Mouse (Mus musculus) R1 (cell line): ENCODE results near the gene Stox2.
"Not testable (repeated sequence)": the region's sequence is repeated elsewhere in the genome, so short reads cannot be mapped to it uniquely, and the experiment has no call there.

Experiments used
- DNase-seq: peaks from one replicate; pipeline ENCODE4 v3.0.0-alpha.2; 2018; ENCODE audit warnings: low read depth, low spot score

The Stox2 gene

DNA sequence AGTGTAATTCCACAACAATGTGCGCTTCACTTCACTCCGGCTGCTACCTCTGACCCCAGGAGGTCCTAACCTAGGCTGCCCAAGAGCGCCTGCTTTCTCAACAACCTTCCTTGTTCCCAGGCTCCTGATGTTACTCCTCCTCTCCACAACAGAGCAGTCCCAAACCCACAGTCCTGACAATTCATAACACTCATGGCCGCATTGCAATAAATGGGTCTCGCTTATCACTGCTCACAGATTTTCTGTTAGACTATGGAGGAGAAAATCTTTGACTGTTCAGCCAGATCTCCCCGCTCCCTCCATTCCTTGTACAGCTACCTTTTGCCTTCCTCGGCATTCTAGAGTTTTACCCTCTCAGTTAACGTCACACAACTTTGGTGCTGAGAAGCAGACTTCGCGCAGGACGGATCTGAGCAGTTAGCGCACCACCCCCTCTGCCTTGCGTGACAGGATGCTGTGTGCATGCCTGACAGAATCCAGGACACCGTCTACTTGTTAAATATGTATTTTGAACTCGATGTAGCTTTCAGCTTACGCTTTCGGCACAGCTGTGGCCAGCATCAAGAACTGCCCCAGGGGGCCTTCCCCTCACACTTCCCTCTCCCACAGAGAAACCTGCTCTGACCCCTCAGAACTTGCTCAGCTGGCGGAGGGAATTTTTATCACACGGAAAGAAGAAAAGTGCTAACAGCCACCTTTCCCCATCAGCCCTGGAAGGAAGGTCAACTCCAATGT, at the start of gene Stox2:
Gene Stox2 (minus strand): TSS at position 51 of the 735 bp plus-strand sequence.
- DNase-seq = no peak

DNA sequence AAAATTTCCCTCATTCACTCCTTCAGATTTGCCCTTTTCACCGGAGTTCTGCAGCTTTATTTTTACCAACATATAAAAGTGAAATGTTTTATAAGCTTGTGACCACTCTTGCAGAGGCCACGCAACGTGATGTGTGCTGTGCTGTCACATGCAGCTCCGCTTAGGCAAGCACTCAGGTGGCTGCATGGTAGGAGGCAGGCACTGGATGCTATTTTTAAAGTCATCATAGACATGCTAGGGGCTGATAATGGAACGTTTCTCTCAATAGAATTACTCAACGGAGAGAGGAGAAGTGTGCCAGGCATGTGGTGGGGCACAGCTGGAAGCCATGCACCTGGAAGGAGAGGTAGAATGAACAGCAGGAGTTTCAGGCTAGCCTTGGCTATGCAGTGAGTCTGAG, 49.3 kb upstream of the Stox2 start:
- DNase-seq = no peak

DNA sequence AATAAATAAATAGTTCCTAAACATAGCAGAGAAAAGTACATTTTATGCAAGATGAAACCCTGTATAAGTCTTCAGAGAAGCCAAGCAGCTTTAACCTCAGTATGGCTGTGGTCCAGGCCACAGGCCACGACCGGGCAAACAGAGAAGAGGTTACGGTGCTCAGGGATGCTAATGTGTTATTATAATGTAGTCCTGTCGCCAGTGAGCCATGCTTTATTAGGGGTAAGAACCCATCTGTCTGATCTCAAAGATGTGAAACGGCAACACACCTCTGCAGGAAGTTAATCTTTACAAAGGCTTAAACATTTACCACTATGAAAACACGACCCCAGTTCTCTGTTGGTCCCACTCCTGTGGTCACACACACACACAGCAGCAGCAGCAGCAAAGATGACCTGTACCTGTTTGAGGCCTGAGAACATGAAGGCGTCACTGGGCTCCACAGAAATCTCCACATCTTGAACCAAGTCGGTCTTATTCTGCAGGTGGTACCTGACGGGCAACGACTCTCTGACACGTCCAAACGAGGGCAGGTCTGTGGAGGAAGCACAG, 48.5 kb upstream of the Stox2 start:
- no peak for DNase-seq

DNA sequence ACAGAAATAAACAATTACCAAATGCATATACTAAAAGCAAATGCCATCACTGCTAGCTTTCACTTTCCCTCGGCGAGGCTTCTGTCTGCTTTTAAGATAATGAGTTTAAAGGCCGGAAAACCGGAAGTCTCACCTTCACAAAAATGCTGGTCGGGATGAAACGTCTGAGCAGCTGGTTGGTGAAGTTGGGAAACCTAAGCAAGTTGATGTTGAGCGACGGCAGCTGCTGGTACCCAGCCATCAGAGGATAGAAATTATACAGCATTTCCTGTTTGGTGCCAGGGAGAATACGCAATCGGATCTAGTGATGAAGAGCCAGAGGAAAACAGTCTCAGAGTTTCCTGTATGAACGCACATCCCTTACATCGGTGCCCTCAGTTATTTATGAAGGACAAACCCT, 46.9 kb upstream of the Stox2 start:
- DNase-seq = no peak

DNA sequence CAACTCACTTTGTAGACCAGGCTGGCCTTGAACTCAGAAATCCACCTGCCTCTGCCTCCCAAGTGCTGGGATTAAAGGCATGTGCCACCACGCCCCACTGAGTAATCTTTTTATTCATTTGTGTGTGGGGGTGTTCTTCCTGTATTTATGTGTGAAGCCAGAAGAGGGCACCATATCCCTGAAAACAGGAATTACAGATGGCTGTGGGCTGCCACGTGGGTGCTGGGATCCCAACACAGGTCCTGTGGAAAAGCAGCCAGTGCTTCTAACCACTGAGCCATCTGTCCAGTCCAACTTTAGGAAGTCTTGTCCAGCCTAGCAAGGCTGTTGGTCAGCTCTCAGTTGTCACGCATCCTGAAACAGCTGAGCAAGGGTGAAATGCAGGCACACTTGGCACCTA, 41.1 kb upstream of the Stox2 start:
- peak; percentile 58 for DNase-seq

DNA sequence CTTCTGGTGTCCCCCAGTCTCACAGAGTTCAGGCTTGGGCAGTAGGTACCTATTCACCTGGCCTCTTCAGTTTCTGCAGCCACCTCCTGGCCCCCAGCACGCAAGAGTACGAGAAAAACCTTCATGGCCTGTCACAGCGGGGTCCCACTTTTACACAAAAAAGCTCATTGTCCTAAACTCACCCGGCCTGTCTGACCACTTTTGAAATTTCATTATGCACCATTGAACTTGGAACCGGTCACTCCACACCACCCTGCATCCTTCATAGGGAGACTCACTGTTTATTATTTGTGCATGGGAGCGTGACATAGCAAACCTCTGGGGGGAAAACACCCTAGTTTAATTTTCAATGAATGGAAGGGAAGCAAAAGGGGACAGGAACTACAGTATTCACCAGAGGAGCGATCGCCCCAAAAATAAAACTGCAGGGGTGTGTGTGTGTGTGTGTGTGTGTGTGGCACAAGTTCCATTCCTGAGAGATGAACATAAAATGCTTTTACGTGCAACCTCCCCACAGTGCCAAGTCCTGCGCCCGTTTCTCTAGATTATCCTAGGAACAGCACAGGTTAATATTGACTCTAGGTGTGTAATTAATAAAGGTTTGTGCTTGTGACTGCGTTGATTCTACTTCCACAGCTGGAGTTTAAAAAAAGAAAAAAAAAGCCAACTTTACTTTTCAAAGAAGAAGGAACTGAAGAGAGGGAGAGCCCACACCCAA, 36.4 kb upstream of the Stox2 start:
- peak; percentile 75 for DNase-seq

DNA sequence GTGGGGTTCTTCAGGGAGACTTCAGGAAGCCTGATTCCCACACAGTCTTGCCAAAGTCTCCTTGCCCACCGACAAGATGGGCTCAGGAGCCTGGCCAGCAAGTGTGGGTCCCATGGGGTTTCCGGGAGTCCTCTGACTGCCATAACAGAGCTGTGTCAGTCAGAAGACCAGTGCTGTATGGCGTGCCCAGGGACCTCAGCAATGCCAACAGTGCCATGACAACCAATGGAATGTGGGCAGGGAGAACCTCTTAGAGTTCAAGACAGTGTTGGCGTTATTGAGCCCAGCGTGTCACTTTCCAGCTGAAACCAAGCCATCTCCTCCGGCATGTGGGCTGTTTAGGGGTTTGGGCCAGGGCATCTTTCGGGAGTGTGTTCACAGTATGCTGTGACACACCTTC, 33.9 kb upstream of the Stox2 start:
- no peak for DNase-seq

DNA sequence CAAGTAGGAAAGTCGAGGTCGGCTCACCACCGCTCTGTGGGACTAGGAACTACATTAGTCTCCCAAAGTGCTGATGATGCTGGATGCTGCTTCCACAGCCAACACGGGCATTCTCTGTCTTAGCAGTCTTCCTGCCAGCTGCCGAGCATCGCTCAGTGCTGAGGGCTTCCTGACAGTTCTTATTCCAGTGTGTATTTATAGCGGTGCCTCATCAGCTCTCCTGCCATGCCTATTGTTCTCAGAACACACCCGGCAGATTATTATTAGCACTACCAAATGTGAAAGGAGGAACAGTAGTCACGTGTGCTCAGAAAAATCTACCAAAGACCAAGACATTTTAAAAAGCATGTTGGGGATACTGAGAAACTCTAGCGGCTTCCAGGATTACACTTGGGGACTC, 15.5 kb upstream of the Stox2 start:
- no peak for DNase-seq

DNA sequence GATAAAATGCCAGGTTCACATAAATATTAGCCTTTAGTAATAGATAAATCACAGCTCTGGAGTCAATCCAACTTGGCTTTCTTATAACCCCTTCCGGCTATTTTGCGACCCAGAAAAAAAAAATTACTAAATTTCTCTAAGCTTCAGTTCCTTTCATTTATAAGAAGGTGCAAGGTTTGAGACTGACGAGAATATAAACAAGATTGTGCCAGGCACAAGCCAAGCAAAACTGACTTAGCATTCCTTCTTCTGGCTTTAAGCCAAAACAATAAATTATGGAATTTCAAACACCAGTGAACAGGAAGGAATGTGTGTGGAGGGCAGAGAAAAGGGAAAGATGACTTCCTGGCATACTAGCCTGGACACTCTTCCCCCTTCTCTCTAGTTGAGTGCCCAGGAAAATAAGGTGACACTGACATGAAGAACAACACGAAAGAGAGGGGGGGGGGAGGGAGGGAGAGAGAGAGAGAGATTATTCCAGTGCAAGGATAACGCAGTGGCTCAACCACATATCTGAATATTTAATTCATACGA, 13.1 kb upstream of the Stox2 start:
- DNase-seq = no peak

DNA sequence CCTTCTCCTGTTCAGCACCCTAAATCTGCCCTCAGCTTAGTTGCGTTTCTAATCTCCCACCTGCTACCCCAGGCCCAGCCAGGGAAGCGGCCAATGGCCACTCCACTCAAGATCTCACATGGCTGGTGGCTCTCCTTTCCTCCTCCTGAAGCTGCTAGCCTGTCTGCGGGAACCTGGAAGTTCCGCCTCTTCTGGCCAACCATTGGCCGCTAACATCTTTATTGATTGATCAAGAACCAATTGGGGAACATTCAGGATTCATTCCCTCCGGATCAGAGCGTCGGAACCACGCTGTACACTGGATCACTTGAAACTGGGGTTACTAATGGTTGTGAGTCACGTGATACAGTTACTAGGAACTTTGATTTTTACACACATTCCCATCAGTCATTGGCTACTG, 12.4 kb upstream of the Stox2 start:
- DNase-seq = no peak

DNA sequence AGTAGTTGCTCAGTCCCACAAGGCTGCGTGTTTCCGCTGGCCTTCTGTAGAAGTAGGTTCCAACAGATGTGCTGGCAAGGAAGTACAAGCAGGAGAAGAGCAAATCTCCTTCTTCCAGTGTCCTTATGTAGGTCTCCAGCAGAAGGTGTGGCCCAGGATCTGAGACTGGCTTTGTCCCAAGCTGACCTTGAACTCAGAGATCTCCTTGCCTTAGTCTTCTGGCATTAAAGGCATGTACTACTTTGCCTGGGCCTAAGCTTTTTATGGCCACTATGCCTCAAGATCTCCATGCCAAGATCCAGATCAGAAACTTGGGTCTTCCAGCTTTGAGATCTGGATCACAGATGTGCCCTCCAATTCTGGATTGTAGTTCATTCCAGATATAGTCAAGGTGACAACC, 3.0 kb upstream of the Stox2 start:
- not testable (repeated sequence) for DNase-seq

DNA sequence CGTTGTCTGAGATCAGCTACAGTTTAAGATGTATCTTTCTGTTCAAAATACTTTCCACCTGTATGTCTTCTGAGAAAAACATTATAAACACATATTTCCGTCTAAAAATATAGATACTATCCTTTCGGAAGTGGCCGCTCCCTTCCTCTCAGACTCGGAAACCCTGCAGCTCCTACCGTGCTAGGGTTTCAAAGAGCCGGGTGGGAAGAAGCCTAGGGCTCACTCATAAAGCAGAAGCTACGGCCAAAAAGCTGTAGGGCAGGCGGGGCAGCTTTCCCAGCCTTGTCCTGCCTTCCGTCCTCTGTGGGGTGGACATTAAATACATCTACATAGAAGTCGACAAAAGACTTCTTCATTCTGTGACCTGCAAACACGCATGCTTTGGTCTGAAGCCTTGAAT, 6.9 kb downstream of the Stox2 start:
- no peak for DNase-seq

DNA sequence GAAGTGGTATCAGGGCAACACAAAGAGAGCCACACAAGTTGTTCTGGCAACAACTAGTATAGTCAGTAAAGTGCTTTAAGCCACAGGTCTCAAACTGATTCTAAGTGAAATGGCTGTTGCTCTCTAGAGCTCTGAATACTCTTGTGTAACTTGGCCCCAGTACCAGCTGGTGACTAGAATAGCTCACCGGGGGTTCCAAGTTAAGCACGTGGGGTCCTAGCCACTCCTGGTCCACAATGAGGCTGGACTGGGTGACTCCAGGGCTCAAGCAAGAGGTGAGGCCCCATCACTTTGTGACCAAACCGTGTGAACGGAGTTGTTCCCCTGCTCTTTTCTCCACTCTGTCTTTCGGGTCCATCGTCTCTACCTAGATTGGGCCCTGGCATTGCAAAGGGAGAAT, 8.2 kb downstream of the Stox2 start:
- no peak for DNase-seq

DNA sequence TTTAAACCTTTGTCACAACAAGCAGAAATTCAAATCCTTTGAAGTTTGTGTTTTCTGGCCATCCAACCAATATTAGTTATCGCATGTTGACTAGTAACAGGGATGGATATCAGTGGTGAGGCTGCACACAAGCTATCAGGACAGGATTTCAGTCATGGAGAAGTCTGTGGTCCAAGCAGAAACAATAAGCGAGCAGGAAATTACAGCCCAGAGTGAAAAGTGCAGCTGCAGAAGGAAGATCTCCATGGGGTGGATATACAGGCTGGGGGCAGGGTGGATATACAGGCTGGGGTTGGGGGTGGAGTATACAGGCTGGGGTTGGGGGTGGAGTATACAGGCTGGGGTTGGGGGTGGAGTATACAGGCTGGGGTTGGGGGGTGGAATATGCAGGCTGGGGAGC, 10.3 kb downstream of the Stox2 start:
- DNase-seq = no peak

DNA sequence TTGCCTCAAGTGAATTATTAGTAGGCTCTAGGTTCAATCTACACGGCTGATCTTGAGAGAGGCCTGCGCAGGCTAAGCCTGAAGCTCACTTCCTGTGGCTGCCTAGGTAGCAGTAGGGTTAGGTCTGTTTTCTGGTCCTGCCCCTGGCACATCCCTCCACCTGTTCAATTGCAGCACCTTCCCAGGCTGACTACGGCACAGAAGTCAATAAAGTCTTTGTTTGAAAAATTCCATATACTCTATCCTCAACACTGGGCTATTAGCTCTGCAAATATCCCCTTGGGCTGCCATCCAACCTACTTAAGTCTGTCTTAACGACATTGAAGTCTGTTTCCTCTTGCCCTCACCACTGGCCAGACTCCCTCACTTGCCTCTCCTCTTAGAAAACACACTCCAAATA, 10.8 kb downstream of the Stox2 start:
- DNase-seq = no peak

DNA sequence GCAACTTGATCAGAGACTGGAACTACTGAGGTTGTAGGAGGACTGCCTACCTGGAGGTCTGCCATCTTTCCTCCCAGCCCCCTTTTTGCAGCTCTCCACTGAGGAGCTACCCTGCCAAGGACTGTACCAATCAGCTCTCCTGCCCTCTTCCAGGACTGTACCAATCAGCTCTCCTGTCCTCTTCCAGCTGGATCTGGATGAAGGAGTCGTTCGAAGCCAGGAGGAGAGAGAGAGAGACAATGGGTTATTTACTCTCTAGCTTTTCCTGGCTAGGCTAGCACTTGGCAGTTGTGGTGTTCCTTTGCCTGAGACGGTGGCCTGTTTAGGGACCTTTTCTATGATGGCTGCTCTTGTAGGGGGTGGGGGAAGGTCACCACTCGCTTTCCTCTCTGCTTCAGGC, 14.9 kb downstream of the Stox2 start:
- DNase-seq = no peak

DNA sequence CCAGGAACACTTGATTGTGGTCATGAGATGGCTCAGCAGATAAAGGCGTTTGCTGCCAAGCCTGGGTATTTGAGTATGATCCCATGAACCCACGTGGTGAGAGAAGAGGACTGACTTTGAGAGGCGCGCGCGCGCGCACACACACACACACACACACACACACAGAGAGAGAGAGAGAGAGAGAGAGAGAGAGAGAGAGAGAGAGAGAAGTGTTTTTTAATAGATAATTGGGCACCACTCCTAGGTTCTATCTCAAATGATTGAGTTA, 32.0 kb downstream of the Stox2 start:
- not testable (repeated sequence) for DNase-seq

DNA sequence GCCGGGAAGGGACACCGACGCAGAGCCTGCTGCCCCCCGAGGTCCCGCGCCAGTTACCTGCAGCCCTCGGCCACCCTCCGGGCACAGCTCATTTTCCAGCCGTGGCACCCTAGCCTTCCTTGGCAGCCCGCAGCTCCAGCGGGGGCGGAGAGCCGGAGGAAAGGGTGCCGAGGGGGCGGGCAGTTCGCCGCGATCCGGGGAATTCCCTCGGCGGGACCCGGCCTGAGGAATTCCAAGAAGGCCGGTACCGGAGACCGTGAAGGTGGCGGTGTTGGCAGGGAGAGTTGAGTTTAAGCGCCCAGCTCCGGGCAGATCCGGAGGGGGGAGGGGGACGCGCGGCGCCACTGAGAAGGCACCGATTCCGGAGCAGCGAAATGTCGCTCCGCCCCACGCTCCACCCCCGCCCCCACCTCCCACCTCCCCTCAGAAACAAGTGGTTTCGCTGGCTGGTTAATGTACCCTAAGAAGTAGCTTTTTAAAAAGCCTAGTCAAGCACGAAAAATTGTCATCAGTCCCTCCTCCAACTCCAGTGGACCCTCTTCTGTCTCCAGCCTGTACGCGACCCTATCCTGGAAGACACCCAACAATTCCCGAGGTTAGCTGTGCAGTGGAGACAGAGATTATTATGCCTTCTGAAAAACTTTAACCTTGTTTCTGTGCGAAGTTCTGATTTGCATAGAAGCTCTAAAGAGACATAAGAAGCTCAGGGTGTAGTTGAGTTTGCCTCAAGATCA, 32.5 kb downstream of the Stox2 start:
- DNase-seq = peak; percentile 49

DNA sequence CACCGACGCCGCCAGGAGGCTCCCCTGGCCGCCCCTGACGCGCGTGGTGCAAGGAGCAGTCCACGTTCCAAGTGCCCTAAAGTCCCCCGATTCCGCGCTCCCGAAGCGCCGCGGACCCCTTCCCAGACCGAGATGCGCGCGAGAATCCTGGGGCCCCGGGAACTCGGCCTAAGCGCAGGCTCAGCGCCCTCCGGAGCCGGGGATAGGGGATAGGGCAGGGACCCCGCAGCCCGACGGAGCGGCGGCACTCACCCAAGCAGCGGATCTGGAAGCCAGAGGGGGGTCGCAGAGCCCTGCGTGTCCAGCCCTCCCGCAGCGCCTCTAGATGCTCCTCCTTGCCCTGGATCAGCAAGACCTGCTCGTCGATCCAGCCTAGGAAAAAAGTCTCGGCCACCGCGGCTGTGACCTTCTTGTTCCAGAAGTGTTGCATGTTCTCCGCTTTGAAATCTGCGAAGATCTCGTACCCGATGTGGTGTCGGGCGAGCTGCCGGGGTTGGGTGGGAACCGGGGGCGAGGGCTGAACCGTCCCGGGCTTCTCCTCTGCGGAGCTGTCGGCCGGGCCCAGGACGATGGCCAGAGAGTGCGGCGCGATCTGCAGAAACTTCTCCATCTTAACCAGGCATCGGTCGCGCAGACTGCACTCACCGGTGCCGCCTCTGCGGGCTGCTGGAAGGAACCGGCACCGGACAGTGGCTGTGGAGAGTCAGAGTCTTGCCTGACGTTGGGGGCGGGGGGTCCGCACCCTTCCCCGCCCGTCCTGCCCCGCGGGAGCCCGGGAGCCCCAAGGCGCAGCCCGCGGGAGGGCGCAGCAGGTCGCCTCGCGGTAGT, 33.3 kb downstream of the Stox2 start:
- DNase-seq = peak; percentile 60

DNA sequence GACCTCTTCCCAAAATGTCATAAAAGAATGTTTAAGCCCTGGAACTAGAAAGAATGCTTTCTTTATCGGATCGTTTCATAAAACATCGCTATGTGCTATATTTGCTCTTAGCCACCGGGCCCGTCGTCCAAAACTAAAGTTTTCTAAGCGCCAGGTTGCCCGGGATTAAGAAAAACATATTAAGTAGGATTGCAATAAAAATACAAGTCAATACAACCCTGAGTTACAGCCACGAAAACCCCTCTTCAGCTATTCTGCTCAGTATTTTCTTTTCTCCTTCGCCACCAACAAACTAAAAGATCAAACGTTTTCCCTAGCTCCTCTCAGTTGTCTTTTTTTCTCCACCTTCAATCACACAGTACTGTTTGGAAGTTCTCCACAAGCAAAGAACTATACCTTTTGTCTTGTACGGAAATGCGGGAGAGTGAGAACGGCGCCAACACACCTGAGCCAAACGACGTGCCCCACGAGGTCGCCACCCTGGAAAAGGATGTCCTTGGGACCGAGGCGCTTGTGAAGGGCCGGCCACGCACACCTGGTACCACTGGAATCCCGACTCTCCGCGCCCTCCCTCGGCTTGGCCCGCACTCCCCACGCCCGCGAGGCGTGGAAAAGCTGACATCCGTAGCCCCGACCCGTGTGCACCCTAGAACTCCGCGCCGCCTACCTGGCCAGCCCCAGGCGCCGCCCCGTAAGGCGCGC, 34.0 kb downstream of the Stox2 start:
- peak; percentile 44 for DNase-seq

DNA sequence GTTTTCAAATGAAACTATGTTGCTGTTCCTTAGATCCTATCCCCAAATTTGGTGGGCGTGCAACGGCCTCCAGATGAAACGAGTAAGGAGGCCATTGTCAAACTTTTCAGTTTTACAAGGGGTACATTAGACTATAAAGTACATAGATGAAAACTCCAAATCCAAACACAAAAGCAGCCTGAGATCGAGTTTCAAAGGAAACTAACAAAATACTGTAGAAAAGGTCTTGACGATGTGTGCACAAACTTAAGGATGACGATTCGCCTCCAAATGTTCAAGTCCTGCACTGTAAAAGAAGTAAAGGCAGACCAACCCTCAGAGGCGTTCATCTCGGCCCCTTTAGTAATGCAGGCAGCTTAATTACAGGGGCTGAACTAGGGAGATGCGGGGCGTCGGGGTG, 34.8 kb downstream of the Stox2 start:
- DNase-seq = no peak
